Mouse (Mus musculus): ENCODE data around the gene Fyb2. TPM values are rescaled to one million over a fixed set of nuclear protein-coding genes. Genes with fewer than 3 reads are reported as not detected.

The Fyb2 gene
- polyA plus RNA-seq, 1 experiment from 2014 or later: 0.40 TPM

GRCm38 (mm10) chr4:104972606-104973005 lies 59.4 kb downstream of the Fyb2 start:
- H3K27ac ChIP-seq (ENCODE audit: low read length): no peak overlapping the region
- WGBS: 82% methylated on average over 2 of the region's 2 CpGs

GRCm38 (mm10) chr4:104975162-104975830 lies 62.0 kb downstream of the Fyb2 start:
- Histone ChIP-seq H3K4me2 (replicated peaks; ENCODE audit: low read depth, low read length) (no peak overlapping the region), H3K4me3 (ENCODE audit: low read length) (no peak overlapping the region), H3K9ac (replicated peaks; ENCODE audit: low read length) (no peak overlapping the region), H3K27me3 (ENCODE audit: insufficient read depth, low read length) (no peaks in the 10 kb centered on the region), H3K4me1 (ENCODE audit: insufficient read depth, low read length) (no peaks in the 10 kb centered on the region), H3K27ac (ENCODE audit: low read length) (no peak overlapping the region), H3K9me3 (ENCODE audit: low read length) (no peaks in the 10 kb centered on the region), H3K36me3 (ENCODE audit: insufficient read depth, low read length) (no peaks in the 10 kb centered on the region)
- no peak for ATAC-seq (ENCODE audit: low FRiP score, low TSS enrichment)
- WGBS: 86% methylated on average over 6 of the region's 6 CpGs

More at GRCm38 (mm10) chr4:104972606-104973005, 59.4 kb downstream of the Fyb2 start:
- no peak for ATAC-seq (ENCODE audit: low FRiP score, low TSS enrichment)
- H3K36me3 ChIP-seq (ENCODE audit: insufficient read depth, low read length): no peaks in the 10 kb centered on the region
- H3K27me3 ChIP-seq (ENCODE audit: insufficient read depth, low read length): no peaks in the 10 kb centered on the region
- no peaks in the 10 kb centered on the region for H3K9me3 ChIP-seq (ENCODE audit: low read length)
- H3K9ac ChIP-seq (replicated peaks; ENCODE audit: low read length): no peak overlapping the region
- no peak overlapping the region for H3K4me2 ChIP-seq (replicated peaks; ENCODE audit: low read depth, low read length)
- H3K4me1 ChIP-seq (ENCODE audit: insufficient read depth, low read length): no peaks in the 10 kb centered on the region
- no peak overlapping the region for H3K4me3 ChIP-seq (ENCODE audit: low read length)

GRCm38 (mm10) chr4:104985960-104986632 lies 72.8 kb downstream of the Fyb2 start:
- H3K4me3 ChIP-seq (ENCODE audit: low read length): no peak overlapping the region
- H3K9ac ChIP-seq (replicated peaks; ENCODE audit: low read length): no peak overlapping the region
- no peaks in the 10 kb centered on the region for H3K9me3 ChIP-seq (ENCODE audit: low read length)
- H3K36me3 ChIP-seq (ENCODE audit: insufficient read depth, low read length): no peaks in the 10 kb centered on the region
- 56% methylated on average over 5 of the region's 5 CpGs for WGBS
- no peak overlapping the region for H3K4me2 ChIP-seq (replicated peaks; ENCODE audit: low read depth, low read length)
- ATAC-seq (ENCODE audit: low FRiP score, low TSS enrichment): peak; percentile 87
- peak overlapping the region; percentile 30 for H3K27ac ChIP-seq (ENCODE audit: low read length)
- no peaks in the 10 kb centered on the region for H3K27me3 ChIP-seq (ENCODE audit: insufficient read depth, low read length)
- H3K4me1 ChIP-seq (ENCODE audit: insufficient read depth, low read length): 0 out of 2 replicates have a peak, but pooled peaks cover 7% of the 10 kb centered on the region

- Histone ChIP-seq H3K9me3 (ENCODE audit: low read length) (no peaks in the 10 kb centered on the region), H3K4me3 (ENCODE audit: low read length) (no peak overlapping the region), H3K36me3 (ENCODE audit: insufficient read depth, low read length) (no peaks in the 10 kb centered on the region), H3K4me2 (replicated peaks; ENCODE audit: low read depth, low read length) (no peak overlapping the region), H3K27me3 (ENCODE audit: insufficient read depth, low read length) (no peaks in the 10 kb centered on the region), H3K27ac (ENCODE audit: low read length) (0 out of 2 replicates have a peak overlapping the region, but pooled peaks have one; percentile 28), H3K9ac (replicated peaks; ENCODE audit: low read length) (no peak overlapping the region), H3K4me1 (ENCODE audit: insufficient read depth, low read length) (0 out of 2 replicates have a peak, but pooled peaks cover 7% of the 10 kb centered on the region)
- no peak for ATAC-seq (ENCODE audit: low FRiP score, low TSS enrichment)
- WGBS: 44% methylated on average over 7 of the region's 7 CpGs
These were observed 74.4 kb downstream of the Fyb2 start for GRCm38 (mm10) chr4:104987631-104988030.

GRCm38 (mm10) chr4:104988102-104988501 lies 74.8 kb downstream of the Fyb2 start:
- Histone ChIP-seq H3K9me3 (ENCODE audit: low read length) (no peaks in the 10 kb centered on the region), H3K36me3 (ENCODE audit: insufficient read depth, low read length) (no peaks in the 10 kb centered on the region), H3K27ac (ENCODE audit: low read length) (no peak overlapping the region), H3K4me3 (ENCODE audit: low read length) (no peak overlapping the region), H3K9ac (replicated peaks; ENCODE audit: low read length) (no peak overlapping the region), H3K4me2 (replicated peaks; ENCODE audit: low read depth, low read length) (no peak overlapping the region), H3K4me1 (ENCODE audit: insufficient read depth, low read length) (0 out of 2 replicates have a peak, but pooled peaks cover 7% of the 10 kb centered on the region), H3K27me3 (ENCODE audit: insufficient read depth, low read length) (no peaks in the 10 kb centered on the region)
- WGBS: 84% methylated on average over 5 of the region's 5 CpGs
- ATAC-seq (ENCODE audit: low FRiP score, low TSS enrichment): no peak

- 0 out of 2 replicates have a peak, but pooled peaks cover 7% of the 10 kb centered on the region for H3K4me1 ChIP-seq (ENCODE audit: insufficient read depth, low read length)
- 92% methylated on average over 7 of the region's 7 CpGs for WGBS
- H3K27me3 ChIP-seq (ENCODE audit: insufficient read depth, low read length): no peaks in the 10 kb centered on the region
- ATAC-seq (ENCODE audit: low FRiP score, low TSS enrichment): no peak
- H3K4me2 ChIP-seq (replicated peaks; ENCODE audit: low read depth, low read length): no peak overlapping the region
- no peak overlapping the region for H3K4me3 ChIP-seq (ENCODE audit: low read length)
- no peak overlapping the region for H3K9ac ChIP-seq (replicated peaks; ENCODE audit: low read length)
- no peak overlapping the region for H3K27ac ChIP-seq (ENCODE audit: low read length)
- no peaks in the 10 kb centered on the region for H3K9me3 ChIP-seq (ENCODE audit: low read length)
- H3K36me3 ChIP-seq (ENCODE audit: insufficient read depth, low read length): no peaks in the 10 kb centered on the region
These were observed 75.5 kb downstream of the Fyb2 start for GRCm38 (mm10) chr4:104988709-104989108.

- Histone ChIP-seq H3K9me3 (ENCODE audit: low read length) (no peaks in the 10 kb centered on the region), H3K36me3 (ENCODE audit: insufficient read depth, low read length) (no peaks in the 10 kb centered on the region), H3K27ac (ENCODE audit: low read length) (no peak overlapping the region), H3K27me3 (ENCODE audit: insufficient read depth, low read length) (no peaks in the 10 kb centered on the region), H3K4me3 (ENCODE audit: low read length) (no peak overlapping the region), H3K9ac (replicated peaks; ENCODE audit: low read length) (no peak overlapping the region), H3K4me2 (replicated peaks; ENCODE audit: low read depth, low read length) (no peak overlapping the region), H3K4me1 (ENCODE audit: insufficient read depth, low read length) (0 out of 2 replicates have a peak, but pooled peaks cover 7% of the 10 kb centered on the region)
- no peak for ATAC-seq (ENCODE audit: low FRiP score, low TSS enrichment)
- WGBS: 85% methylated on average over 6 of the region's 6 CpGs
These were observed 76.8 kb downstream of the Fyb2 start for GRCm38 (mm10) chr4:104990016-104990415.

GRCm38 (mm10) chr4:104990686-104991085 lies 77.4 kb downstream of the Fyb2 start:
- 77% methylated on average over 3 of the region's 3 CpGs for WGBS
- no peak for ATAC-seq (ENCODE audit: low FRiP score, low TSS enrichment)
- 0 out of 2 replicates have a peak, but pooled peaks cover 6% of the 10 kb centered on the region for H3K4me1 ChIP-seq (ENCODE audit: insufficient read depth, low read length)

GRCm38 (mm10) chr4:104992271-104992670 lies 79.0 kb downstream of the Fyb2 start:
- Histone ChIP-seq H3K4me3 (ENCODE audit: low read length) (no peak overlapping the region), H3K9me3 (ENCODE audit: low read length) (no peaks in the 10 kb centered on the region), H3K9ac (replicated peaks; ENCODE audit: low read length) (no peak overlapping the region), H3K4me1 (ENCODE audit: insufficient read depth, low read length) (no peaks in the 10 kb centered on the region), H3K27me3 (ENCODE audit: insufficient read depth, low read length) (no peaks in the 10 kb centered on the region), H3K4me2 (replicated peaks; ENCODE audit: low read depth, low read length) (no peak overlapping the region), H3K36me3 (ENCODE audit: insufficient read depth, low read length) (no peaks in the 10 kb centered on the region), H3K27ac (ENCODE audit: low read length) (no peak overlapping the region)
- 76% methylated on average over 3 of the region's 3 CpGs for WGBS
- no peak for ATAC-seq (ENCODE audit: low FRiP score, low TSS enrichment)

More at GRCm38 (mm10) chr4:104990686-104991085, 77.4 kb downstream of the Fyb2 start:
- Histone ChIP-seq H3K27me3 (ENCODE audit: insufficient read depth, low read length) (no peaks in the 10 kb centered on the region), H3K9me3 (ENCODE audit: low read length) (no peaks in the 10 kb centered on the region), H3K27ac (ENCODE audit: low read length) (no peak overlapping the region), H3K9ac (replicated peaks; ENCODE audit: low read length) (no peak overlapping the region), H3K4me3 (ENCODE audit: low read length) (no peak overlapping the region), H3K4me2 (replicated peaks; ENCODE audit: low read depth, low read length) (no peak overlapping the region), H3K36me3 (ENCODE audit: insufficient read depth, low read length) (no peaks in the 10 kb centered on the region)
